Mouse (Mus musculus): ENCODE measurements around the gene Pak6.

- TF ChIP-seq POLR2A (IDR thresholded peaks at IDR 0.05; ENCODE audit: insufficient read length, low read depth) (no peak), POLR2AphosphoS2 (IDR thresholded peaks at IDR 0.05; ENCODE audit: insufficient read length, low read depth) (no peak), USF1 (IDR thresholded peaks at IDR 0.05; ENCODE audit: low read depth) (no peak), MYOD1 (IDR thresholded peaks at IDR 0.05; ENCODE audit: control insufficient read depth in 1 of 3, insufficient read length in 2 of 3, low read depth in 2 of 3) (no peak), REST (IDR thresholded peaks at IDR 0.05; ENCODE audit: insufficient read depth, insufficient read length) (no peak), E2F4 (IDR thresholded peaks at IDR 0.05; ENCODE audit: insufficient read depth) (no peak), SRF (IDR thresholded peaks at IDR 0.05; ENCODE audit: control insufficient read depth, insufficient read length, low read depth) (no peak), TCF12 (IDR thresholded peaks at IDR 0.05; ENCODE audit: insufficient read depth, poor library complexity, severe bottlenecking) (no peak), MAX (IDR thresholded peaks at IDR 0.05; ENCODE audit: low read depth) (no peak), TCF3 (IDR thresholded peaks at IDR 0.05; ENCODE audit: insufficient read length, low read depth) (no peak), CEBPB (IDR thresholded peaks at IDR 0.05; ENCODE audit: insufficient read depth, poor library complexity, severe bottlenecking) (no peak)
These were observed 25.1 kb upstream of the Pak6 start for GRCm38 (mm10) chr2:118637888-118638526.
